In genomic region chr11:58010930-58011329, GRCm38 (mm10) we compare ENCODE assay signal across 8 mouse cellular contexts. TPM values are rescaled to one million over a fixed set of nuclear protein-coding genes. Genes with fewer than 3 reads are reported as not detected.
DNase-seq lines count a peak whose midpoint lies in the region; ATAC-seq and TF ChIP-seq lines count a peak whose summit lies in the region.
"Had no signal": no experiment of that assay in that cellular context is flagged by ENCODE, and none has a peak within 500 bp of the region (broad histone marks: within the 10 kb centered on the region; RNA-seq: fewer than 3 reads in every experiment).

No protein-coding gene starts in this region.

- WGBS in lung, embryonic 14.5 days = 23% methylated on average over 1 of the region's 1 CpGs
- 13% methylated on average over 1 of the region's 1 CpGs for WGBS in lung, adult 2 months
- 24% methylated on average over 1 of the region's 1 CpGs for WGBS in embryonic facial prominence, embryonic 15.5 days
- WGBS in limb, embryonic 12.5 days = 44% methylated on average over 1 of the region's 1 CpGs
- 33% methylated on average over 1 of the region's 1 CpGs for WGBS in stomach, embryonic 14.5 days

- no peak for TF ChIP-seq CTCF in lung, embryonic 14.5 days (IDR thresholded peaks at IDR 0.05; ENCODE audit: low read depth)
- TF ChIP-seq CTCF in lung, adult 2 months (IDR thresholded peaks at IDR 0.05; ENCODE audit: insufficient read depth, low read length) = no peak

- DNase-seq in lung, embryonic 14.5 days = peak; percentile 39
- no peak for DNase-seq in lung, adult 2 months
- DNase-seq in spleen, postnatal 36 days (ENCODE audit: low spot score in 2 of 2) = no peak
- DNase-seq: kidney, postnatal 25 days had no signal

- H3K4me2 ChIP-seq in lung, embryonic 14.5 days = peak overlapping the region; percentile 91
- peak overlapping the region; percentile 68 for H3K4me2 ChIP-seq in embryonic facial prominence, embryonic 15.5 days (replicated peaks)
- H3K4me2 ChIP-seq in limb, embryonic 12.5 days = peak overlapping the region; percentile 78
- peak overlapping the region; percentile 84 for H3K4me2 ChIP-seq in stomach, embryonic 14.5 days (replicated peaks; ENCODE audit: low read depth, low read length)

- peak overlapping the region; percentile 95 for H3K4me3 ChIP-seq in lung, embryonic 14.5 days (ENCODE audit: low read depth, low read length)
- H3K4me3 ChIP-seq in lung, adult 2 months (replicated peaks; ENCODE audit: extremely low read depth, low read depth, low read length) = no peak overlapping the region
- peak overlapping the region; percentile 93 for H3K4me3 ChIP-seq in embryonic facial prominence, embryonic 15.5 days (replicated peaks)
- H3K4me3 ChIP-seq in limb, embryonic 12.5 days (replicated peaks) = peak overlapping the region; percentile 98
- H3K4me3 ChIP-seq in stomach, embryonic 14.5 days (ENCODE audit: low read depth, low read length) = peak overlapping the region; percentile 99

- H3K9me3 ChIP-seq in lung, embryonic 14.5 days (ENCODE audit: low read depth, low read length) = no peaks in the 10 kb centered on the region
- H3K9me3 ChIP-seq in embryonic facial prominence, embryonic 15.5 days (replicated peaks) = no peaks in the 10 kb centered on the region
- no peaks in the 10 kb centered on the region for H3K9me3 ChIP-seq in limb, embryonic 12.5 days
- H3K9me3 ChIP-seq in stomach, embryonic 14.5 days (ENCODE audit: control insufficient read depth, low read depth, low read length) = no peaks in the 10 kb centered on the region

- TF ChIP-seq POLR2A in lung, adult 2 months (IDR thresholded peaks at IDR 0.05; ENCODE audit: borderline replicate concordance, extremely low read depth, low read depth, low read length) = no peak

- H3K4me1 ChIP-seq in lung, embryonic 14.5 days (ENCODE audit: insufficient read depth) = peaks cover 12% of the 10 kb centered on the region
- peaks cover 9% of the 10 kb centered on the region; the same call in 1 of the 2 replicates for H3K4me1 ChIP-seq in lung, adult 2 months (ENCODE audit: control insufficient read depth, insufficient read depth, low read length)
- H3K4me1 ChIP-seq in embryonic facial prominence, embryonic 15.5 days = peaks cover 34% of the 10 kb centered on the region
- peaks cover 40% of the 10 kb centered on the region for H3K4me1 ChIP-seq in limb, embryonic 12.5 days (replicated peaks)
- peaks cover 26% of the 10 kb centered on the region for H3K4me1 ChIP-seq in stomach, embryonic 14.5 days (ENCODE audit: control insufficient read depth, insufficient read depth, low read length)

- no peaks in the 10 kb centered on the region for H3K36me3 ChIP-seq in lung, embryonic 14.5 days (ENCODE audit: insufficient read depth)
- H3K36me3 ChIP-seq in embryonic facial prominence, embryonic 15.5 days = no peaks in the 10 kb centered on the region
- no peaks in the 10 kb centered on the region for H3K36me3 ChIP-seq in limb, embryonic 12.5 days
- no peaks in the 10 kb centered on the region for H3K36me3 ChIP-seq in stomach, embryonic 14.5 days (ENCODE audit: control insufficient read depth, insufficient read depth, low read length)

- no peaks in the 10 kb centered on the region for H3K27me3 ChIP-seq in lung, embryonic 14.5 days (ENCODE audit: insufficient read depth, low read length)
- H3K27me3 ChIP-seq in embryonic facial prominence, embryonic 15.5 days = no peaks in the 10 kb centered on the region
- H3K27me3 ChIP-seq in limb, embryonic 12.5 days = no peaks in the 10 kb centered on the region
- no peaks in the 10 kb centered on the region for H3K27me3 ChIP-seq in stomach, embryonic 14.5 days (ENCODE audit: control insufficient read depth, insufficient read depth, low read length)

- H3K27ac ChIP-seq in lung, embryonic 14.5 days (ENCODE audit: low read depth) = no peak overlapping the region
- H3K27ac ChIP-seq in embryonic facial prominence, embryonic 15.5 days (replicated peaks) = 0 out of 2 replicates have a peak overlapping the region, but pooled peaks have one; percentile 30
- no peak overlapping the region for H3K27ac ChIP-seq in limb, embryonic 12.5 days
- no peak overlapping the region for H3K27ac ChIP-seq in stomach, embryonic 14.5 days (ENCODE audit: low read length)

- no peak for ATAC-seq in lung, embryonic 14.5 days (ENCODE audit: insufficient read depth)
- ATAC-seq in embryonic facial prominence, embryonic 15.5 days (ENCODE audit: insufficient number of reproducible peaks, low FRiP score, low TSS enrichment, low read depth) = no peak
- ATAC-seq in limb, embryonic 12.5 days (ENCODE audit: insufficient number of reproducible peaks, insufficient read depth, low FRiP score, low TSS enrichment, low read depth) = no peak
- no peak for ATAC-seq in stomach, embryonic 14.5 days (ENCODE audit: insufficient number of reproducible peaks, insufficient read depth, low FRiP score, low read depth)
- ATAC-seq in megakaryocyte-erythroid progenitor cell, adult 5-6 weeks (replicated peaks; ENCODE audit: low FRiP score, low TSS enrichment, poor library complexity, severe bottlenecking) = no peak

- H3K9ac ChIP-seq in lung, embryonic 14.5 days = peak overlapping the region; percentile 96; the same call in 1 of the 2 replicates
- H3K9ac ChIP-seq in embryonic facial prominence, embryonic 15.5 days = no peak overlapping the region
- H3K9ac ChIP-seq in limb, embryonic 12.5 days (replicated peaks) = no peak overlapping the region; the same call in 1 of the 2 replicates
- no peak overlapping the region for H3K9ac ChIP-seq in stomach, embryonic 14.5 days (replicated peaks; ENCODE audit: low read depth, low read length)

RNA-seq across cellular contexts. Expression of gene Larp1, which starts 2.1 kb away (rescaled TPM):
- polyA plus RNA-seq in lung, embryonic 14.5 days (2014; fragmentation: Nextera tagmentation; extraction: Ambion mirVana) = 24.7 and 26.9 TPM in 2 replicates
- polyA plus RNA-seq in lung, adult 2 months (2012; rRNA removed) = 26.9 and 34.6 TPM in 2 replicates
- polyA plus RNA-seq in embryonic facial prominence, embryonic 15.5 days (2015; fragmentation: Nextera tagmentation; extraction: Ambion mirVana) = 19.3 and 20.2 TPM in 2 replicates
- 17.6 and 21.7 TPM in 2 replicates for polyA plus RNA-seq in limb, embryonic 12.5 days (2016; fragmentation: Nextera tagmentation; extraction: Ambion mirVana)
- 23.9 and 24.1 TPM in 2 replicates for polyA plus RNA-seq in stomach, embryonic 14.5 days (2014; fragmentation: Nextera tagmentation; extraction: Ambion mirVana)
- total RNA-seq in megakaryocyte-erythroid progenitor cell, adult 5-6 weeks (2014; fragmentation: Nextera tagmentation) = 138 and 152 TPM in 2 replicates
- 50.4 and 67.2 TPM in 2 replicates for total RNA-seq in megakaryocyte-erythroid progenitor cell, adult 5-6 weeks (2017)
